14 mouse cellular contexts compared by ENCODE assay signal in genomic region chr10:92021036-92021435, GRCm38 (mm10).
"Had no signal": no experiment of that assay in that cellular context is flagged by ENCODE, and none has a peak within 500 bp of the region (broad histone marks: within the 10 kb centered on the region; RNA-seq: fewer than 3 reads in every experiment).

No protein-coding gene starts in this region.

- H3K9ac ChIP-seq: liver, embryonic 12.5 days; lung, embryonic 14.5 days; neural tube, embryonic 13.5 days had no signal

- H3K4me2 ChIP-seq: liver, embryonic 12.5 days; lung, embryonic 14.5 days; neural tube, embryonic 13.5 days had no signal

- H3K9me3 ChIP-seq: limb, embryonic 10.5 days; midbrain, embryonic 10.5 days; neural tube, embryonic 13.5 days had no signal

- H3K27ac ChIP-seq: left cerebral cortex, adult 2 months; limb, embryonic 10.5 days; liver, embryonic 12.5 days; midbrain, embryonic 10.5 days; neural tube, embryonic 13.5 days had no signal

- H3K4me1 ChIP-seq: limb, embryonic 10.5 days; liver, embryonic 12.5 days had no signal

- H3K36me3 ChIP-seq: limb, embryonic 10.5 days; liver, embryonic 12.5 days; midbrain, embryonic 10.5 days; neural tube, embryonic 13.5 days had no signal

- ATAC-seq: liver, embryonic 12.5 days had no signal

- DNase-seq: kidney, postnatal 25 days; lung, embryonic 14.5 days; lung, postnatal 4 days; midbrain, embryonic 14.5 days; retina, postnatal 1 day; right cerebral cortex, postnatal 4 days; spleen, adult 18-20 months; thymus, adult 18-20 months; thymus, postnatal 14 days had no signal

- H3K27me3 ChIP-seq: liver, embryonic 12.5 days; neural tube, embryonic 13.5 days had no signal

- H3K4me3 ChIP-seq: left cerebral cortex, adult 2 months; limb, embryonic 10.5 days; liver, embryonic 12.5 days; midbrain, embryonic 10.5 days; neural tube, embryonic 13.5 days had no signal
